Mouse (Mus musculus): ENCODE data around the gene Kidins220. TPM values are rescaled to one million over a fixed set of nuclear protein-coding genes. Genes with fewer than 3 reads are reported as not detected.
A peak's percentile ranks its signal among the peaks of the same experiment; 100 is the strongest.

Kidins220 gene
- polyA plus RNA-seq, 1 experiment from 2014 or later = 46.4 TPM

- H3K27me3 ChIP-seq (ENCODE audit: control insufficient read depth, insufficient read depth, low read length) = no peaks in the 10 kb centered on the region
- peak overlapping the region; percentile 49 for H3K4me2 ChIP-seq
- 0 out of 2 replicates have a peak overlapping the region, but pooled peaks have one; percentile 34 for H3K9ac ChIP-seq (ENCODE audit: low read depth, low read length)
- no peaks in the 10 kb centered on the region for H3K9me3 ChIP-seq (replicated peaks; ENCODE audit: control insufficient read depth, low read length)
- H3K4me1 ChIP-seq (ENCODE audit: control insufficient read depth, insufficient read depth, low read length) = peaks cover 5% of the 10 kb centered on the region; the same call in 1 of the 2 replicates
- no peaks in the 10 kb centered on the region for H3K36me3 ChIP-seq (ENCODE audit: control insufficient read depth, insufficient read depth, low read length)
- 31% methylated on average over 26 of the region's 26 CpGs for WGBS (ENCODE audit: insufficient replicate concordance)
- no peak overlapping the region for H3K4me3 ChIP-seq (ENCODE audit: low read depth, low read length)
- H3K27ac ChIP-seq (ENCODE audit: low read depth, low read length) = no peak overlapping the region
- no peak for ATAC-seq (replicated peaks; ENCODE audit: insufficient number of reproducible peaks, low FRiP score, low TSS enrichment)
Measured at GRCm38 (mm10) chr12:25083260-25084178, 108.8 kb downstream of the Kidins220 start.

- Histone ChIP-seq H3K4me3 (ENCODE audit: low read depth, low read length) (no peak overlapping the region), H3K9me3 (replicated peaks; ENCODE audit: control insufficient read depth, low read length) (no peaks in the 10 kb centered on the region), H3K27ac (ENCODE audit: low read depth, low read length) (no peak overlapping the region), H3K9ac (ENCODE audit: low read depth, low read length) (no peak overlapping the region), H3K27me3 (ENCODE audit: control insufficient read depth, insufficient read depth, low read length) (no peaks in the 10 kb centered on the region), H3K4me2 (no peak overlapping the region), H3K4me1 (ENCODE audit: control insufficient read depth, insufficient read depth, low read length) (peaks cover 18% of the 10 kb centered on the region; the same call in 1 of the 2 replicates), H3K36me3 (ENCODE audit: control insufficient read depth, insufficient read depth, low read length) (no peaks in the 10 kb centered on the region)
- ATAC-seq (replicated peaks; ENCODE audit: insufficient number of reproducible peaks, low FRiP score, low TSS enrichment) = no peak
- WGBS (ENCODE audit: insufficient replicate concordance) = 61% methylated on average over 4 of the region's 4 CpGs
Measured at GRCm38 (mm10) chr12:25086966-25087365, 112.2 kb downstream of the Kidins220 start.

- Histone ChIP-seq H3K27ac (ENCODE audit: low read depth, low read length) (no peak overlapping the region), H3K4me3 (ENCODE audit: low read depth, low read length) (no peak overlapping the region), H3K4me2 (no peak overlapping the region), H3K9ac (ENCODE audit: low read depth, low read length) (no peak overlapping the region), H3K9me3 (replicated peaks; ENCODE audit: control insufficient read depth, low read length) (no peaks in the 10 kb centered on the region), H3K36me3 (ENCODE audit: control insufficient read depth, insufficient read depth, low read length) (no peaks in the 10 kb centered on the region; the same call in 1 of the 2 replicates), H3K27me3 (ENCODE audit: control insufficient read depth, insufficient read depth, low read length) (no peaks in the 10 kb centered on the region), H3K4me1 (ENCODE audit: control insufficient read depth, insufficient read depth, low read length) (peaks cover 21% of the 10 kb centered on the region; the same call in 1 of the 2 replicates)
- 24% methylated on average over 1 of the region's 1 CpGs for WGBS (ENCODE audit: insufficient replicate concordance)
- no peak for ATAC-seq (replicated peaks; ENCODE audit: insufficient number of reproducible peaks, low FRiP score, low TSS enrichment)
Measured at GRCm38 (mm10) chr12:25089433-25089832, 114.7 kb downstream of the Kidins220 start.

- H3K4me1 ChIP-seq (ENCODE audit: control insufficient read depth, insufficient read depth, low read length) = peaks cover 27% of the 10 kb centered on the region; the same call in 1 of the 2 replicates
- H3K4me2 ChIP-seq = peak overlapping the region; percentile 70
- no peaks in the 10 kb centered on the region for H3K27me3 ChIP-seq (ENCODE audit: control insufficient read depth, insufficient read depth, low read length)
- H3K9ac ChIP-seq (ENCODE audit: low read depth, low read length) = peak overlapping the region; percentile 81
- H3K9me3 ChIP-seq (replicated peaks; ENCODE audit: control insufficient read depth, low read length) = no peaks in the 10 kb centered on the region
- peak; percentile 56 for ATAC-seq (replicated peaks; ENCODE audit: insufficient number of reproducible peaks, low FRiP score, low TSS enrichment)
- no peaks in the 10 kb centered on the region; the same call in 1 of the 2 replicates for H3K36me3 ChIP-seq (ENCODE audit: control insufficient read depth, insufficient read depth, low read length)
- whole genome bisulfite sequencing (ENCODE audit: insufficient replicate concordance) = 6% methylated on average over 25 of the region's 25 CpGs
- H3K4me3 ChIP-seq (ENCODE audit: low read depth, low read length) = peak overlapping the region; percentile 53
- peak overlapping the region; percentile 63 for H3K27ac ChIP-seq (ENCODE audit: low read depth, low read length)
Measured at GRCm38 (mm10) chr12:25092027-25092704, 117.4 kb downstream of the Kidins220 start.

- no peaks in the 10 kb centered on the region for H3K9me3 ChIP-seq (replicated peaks; ENCODE audit: control insufficient read depth, low read length)
- peak overlapping the region; percentile 81 for H3K9ac ChIP-seq (ENCODE audit: low read depth, low read length)
- 2% methylated on average over 15 of the region's 17 CpGs for WGBS (ENCODE audit: insufficient replicate concordance)
- H3K27ac ChIP-seq (ENCODE audit: low read depth, low read length) = peak overlapping the region; percentile 63
- ATAC-seq (replicated peaks; ENCODE audit: insufficient number of reproducible peaks, low FRiP score, low TSS enrichment) = peak; percentile 12
- H3K27me3 ChIP-seq (ENCODE audit: control insufficient read depth, insufficient read depth, low read length) = no peaks in the 10 kb centered on the region
- H3K4me3 ChIP-seq (ENCODE audit: low read depth, low read length) = peak overlapping the region; percentile 53
- H3K4me2 ChIP-seq = peak overlapping the region; percentile 70
- H3K4me1 ChIP-seq (ENCODE audit: control insufficient read depth, insufficient read depth, low read length) = peaks cover 30% of the 10 kb centered on the region; the same call in 1 of the 2 replicates
- H3K36me3 ChIP-seq (ENCODE audit: control insufficient read depth, insufficient read depth, low read length) = no peaks in the 10 kb centered on the region; the same call in 1 of the 2 replicates
Measured at GRCm38 (mm10) chr12:25092751-25093211, 118.1 kb downstream of the Kidins220 start.

GRCm38 (mm10) chr12:25093241-25093774 is 118.6 kb downstream of the Kidins220 start:
- Histone ChIP-seq H3K4me1 (ENCODE audit: control insufficient read depth, insufficient read depth, low read length) (peaks cover 34% of the 10 kb centered on the region; the same call in 1 of the 2 replicates), H3K36me3 (ENCODE audit: control insufficient read depth, insufficient read depth, low read length) (no peaks in the 10 kb centered on the region; the same call in 1 of the 2 replicates), H3K9ac (ENCODE audit: low read depth, low read length) (peak overlapping the region; percentile 81), H3K4me3 (ENCODE audit: low read depth, low read length) (peak overlapping the region; percentile 53), H3K4me2 (peak overlapping the region; percentile 70), H3K27me3 (ENCODE audit: control insufficient read depth, insufficient read depth, low read length) (no peaks in the 10 kb centered on the region), H3K9me3 (replicated peaks; ENCODE audit: control insufficient read depth, low read length) (no peaks in the 10 kb centered on the region), H3K27ac (ENCODE audit: low read depth, low read length) (peak overlapping the region; percentile 63)
- WGBS (ENCODE audit: insufficient replicate concordance) = 11% methylated on average over 11 of the region's 11 CpGs
- ATAC-seq (replicated peaks; ENCODE audit: insufficient number of reproducible peaks, low FRiP score, low TSS enrichment) = no peak

- Histone ChIP-seq H3K4me1 (ENCODE audit: control insufficient read depth, insufficient read depth, low read length) (peaks cover 27% of the 10 kb centered on the region; the same call in 1 of the 2 replicates), H3K4me2 (peak overlapping the region; percentile 90), H3K27me3 (ENCODE audit: control insufficient read depth, insufficient read depth, low read length) (no peaks in the 10 kb centered on the region), H3K27ac (ENCODE audit: low read depth, low read length) (peak overlapping the region; percentile 86), H3K9me3 (replicated peaks; ENCODE audit: control insufficient read depth, low read length) (no peaks in the 10 kb centered on the region), H3K36me3 (ENCODE audit: control insufficient read depth, insufficient read depth, low read length) (no peaks in the 10 kb centered on the region; the same call in 1 of the 2 replicates), H3K4me3 (ENCODE audit: low read depth, low read length) (peak overlapping the region; percentile 74), H3K9ac (ENCODE audit: low read depth, low read length) (peak overlapping the region; percentile 74)
- no peak for ATAC-seq (replicated peaks; ENCODE audit: insufficient number of reproducible peaks, low FRiP score, low TSS enrichment)
- under 1% methylated on average over 22 of the region's 22 CpGs for WGBS (ENCODE audit: insufficient replicate concordance)
Measured at GRCm38 (mm10) chr12:25094621-25095521, 120.1 kb downstream of the Kidins220 start.

All from heart, embryonic 11.5 days (tissue).